Mouse (Mus musculus) thymus, adult 2 months (tissue): ENCODE measurements around the gene Stxbp5.

Source experiments
- CTCF ChIP-seq: fragments of 200-500 bp; IDR thresholded peaks from 2 replicates; pipeline ENCODE4 v1.5.1; 2012; ENCODE audit warnings: mild to moderate bottlenecking, control low read depth, low read length, moderate library complexity, borderline replicate concordance; ENCODE audit not compliant: control insufficient read depth, poor library complexity, insufficient read depth; ENCODE audit errors: extremely low read depth
- POLR2A ChIP-seq: fragments of 200-500 bp; IDR thresholded peaks from 2 replicates; pipeline ENCODE4 v1.6.1; 2012; ENCODE audit warnings: mild to moderate bottlenecking, low read length, control low read depth, moderate library complexity; ENCODE audit not compliant: control insufficient read depth, poor library complexity, insufficient read depth; ENCODE audit errors: extremely low read depth

GRCm38 (mm10) chr10:9722519-9723303, 178.2 kb downstream of the Stxbp5 start:
- TF ChIP-seq CTCF (no peak), POLR2A (no peak)
